Mouse (Mus musculus): Measurements from ENCODE around the gene Adcy4.
A peak's percentile ranks its signal among the peaks of the same experiment; 100 is the strongest.

DNA sequence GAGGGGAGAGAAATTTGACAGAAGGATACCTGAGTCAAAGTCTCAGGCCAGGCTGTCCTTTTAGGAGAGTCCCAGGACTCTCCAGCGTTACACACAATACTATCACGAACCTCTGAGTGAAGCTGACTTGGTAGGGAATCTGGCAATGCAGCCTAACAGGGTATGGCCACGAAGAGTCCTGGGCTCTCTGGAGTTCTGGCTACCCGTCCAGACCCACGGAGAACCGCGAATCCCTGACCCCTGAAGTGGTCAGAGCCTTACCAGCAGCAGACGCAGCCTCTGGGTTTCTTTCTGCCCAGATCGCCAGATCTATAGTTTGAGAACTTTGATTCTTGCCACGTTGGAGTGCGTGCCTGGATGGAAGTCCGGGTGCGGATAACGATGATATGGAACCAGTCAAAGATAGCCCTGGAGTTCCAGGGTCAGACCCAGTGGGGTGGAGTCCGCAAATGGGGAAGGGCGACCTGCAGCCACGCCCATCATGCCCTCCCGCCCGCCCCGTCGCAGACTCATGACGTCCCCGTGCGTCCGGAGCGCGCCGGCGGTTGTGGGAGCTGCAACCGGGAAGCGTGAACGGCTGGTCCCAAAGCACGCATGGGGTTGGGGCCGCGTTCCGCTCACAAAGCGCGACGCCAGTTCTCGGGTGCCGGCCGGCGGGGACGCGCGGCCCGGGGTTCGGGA, 38.6 kb downstream of the Adcy4 start, which contains the start of the genes Dhrs1 and Nop9:
- TF ChIP-seq CTCF (IDR thresholded peaks at IDR 0.05) (peak; percentile 31), POLR2A (IDR thresholded peaks at IDR 0.05; ENCODE audit: insufficient read depth, low read depth, low read length) (peak; percentile 81), EP300 (IDR thresholded peaks at IDR 0.05; ENCODE audit: insufficient read depth, low read depth, low read length) (0 out of 2 replicates have a peak, but pooled peaks have one; percentile 18)
